Mouse (Mus musculus) liver, embryonic 14.5 days (tissue): Measurements from ENCODE around the gene Gng3.

Experiments
- CTCF ChIP-seq: IDR thresholded peaks from 2 replicates; pipeline ENCODE4 v1.5.1; 2016; ENCODE audit warnings: antibody characterized with exemption, low read depth, control low read depth
- EP300 ChIP-seq: IDR thresholded peaks from 2 replicates; pipeline ENCODE4 v1.6.1; 2016; ENCODE audit warnings: antibody characterized with exemption, low read depth

DNA sequence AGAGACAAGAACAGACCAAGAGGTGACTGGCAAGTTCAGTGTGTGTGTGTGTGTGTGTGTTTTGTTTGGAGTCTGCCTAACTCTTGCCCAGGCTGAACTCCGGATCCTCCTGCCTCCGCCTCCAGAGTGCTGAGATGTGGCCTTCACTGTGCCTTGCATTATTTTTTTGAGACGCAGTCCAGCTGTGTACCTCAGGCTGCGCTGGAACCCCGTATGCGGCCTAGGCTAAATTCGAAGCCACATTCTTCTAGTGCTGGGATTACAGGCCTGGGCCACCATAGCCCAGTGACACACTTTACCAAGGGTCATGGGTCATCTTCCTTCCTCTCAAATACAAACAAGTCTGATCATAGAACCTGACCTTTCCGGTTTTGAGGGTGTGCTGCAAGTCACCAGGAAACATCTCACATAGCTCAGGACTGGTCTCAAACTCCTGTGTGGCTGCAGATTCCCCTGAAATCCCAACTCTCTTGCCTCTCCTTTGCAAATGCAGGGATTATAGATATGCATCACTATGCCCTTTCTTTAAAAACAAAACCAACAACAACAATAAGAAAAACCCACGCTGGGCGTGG, 33.4 kb upstream of the Gng3 start:
- TF ChIP-seq EP300 (no peak), CTCF (no peak)
